Mouse (Mus musculus): Measurements from ENCODE around the gene Tnrc6c.
A peak's percentile ranks its signal among the peaks of the same experiment; 100 is the strongest.

Gene Tnrc6c

DNA sequence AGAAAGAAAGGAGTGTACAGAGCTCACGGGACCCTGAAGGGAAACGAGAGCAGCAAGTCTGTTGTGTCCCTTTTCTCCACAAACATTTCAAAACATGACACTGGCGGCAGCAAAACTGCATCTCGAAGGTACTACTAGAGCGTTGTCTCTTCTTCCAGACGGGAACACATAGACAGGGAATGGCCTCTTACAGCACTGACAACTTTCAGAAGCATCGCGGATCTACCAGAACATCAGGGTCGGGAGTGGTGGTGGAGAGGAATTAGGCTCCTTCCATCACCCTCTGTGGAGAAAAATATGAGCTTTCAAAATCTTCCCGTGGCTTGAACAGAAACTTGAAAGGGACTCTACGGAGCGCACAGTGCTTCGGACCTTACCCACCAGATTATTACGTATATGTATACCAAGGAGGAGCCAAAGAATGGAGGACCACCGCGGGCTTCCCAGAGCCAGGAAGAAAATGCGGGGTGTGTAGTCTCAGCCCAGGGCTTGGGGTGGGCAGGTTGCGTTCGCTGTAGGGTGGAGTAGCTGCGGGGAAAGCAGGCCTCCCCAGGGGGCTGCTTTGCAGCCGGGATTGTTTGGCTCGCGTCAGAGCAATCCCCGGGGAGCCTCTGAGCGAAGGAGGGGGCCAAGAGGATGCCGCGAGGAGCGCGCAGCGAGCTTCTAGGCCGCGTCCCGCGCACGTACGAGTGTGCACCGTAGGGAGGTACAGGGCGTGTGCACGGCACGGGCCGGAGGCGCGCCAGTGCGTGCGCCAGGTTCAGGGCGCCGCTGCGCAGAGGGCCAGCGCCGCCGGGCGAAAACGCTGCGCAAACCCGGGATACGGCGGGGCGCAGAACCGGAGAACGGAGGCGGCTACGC is at the start of gene Tnrc6c:
TSS of gene Tnrc6c (plus strand) at position 799 of the 861 bp plus-strand sequence.
- DNase-seq: peak; percentile 79

GRCm38 (mm10) chr11:117606137-117606536 is 48.0 kb upstream of the Tnrc6c start:
- DNase-seq: no peak

- DNase-seq: peak; percentile 76
Observed at GRCm38 (mm10) chr11:117606605-117607203, 47.4 kb upstream of the Tnrc6c start.

GRCm38 (mm10) chr11:117608141-117608789 is 45.8 kb upstream of the Tnrc6c start:
- DNase-seq: no peak

- no peak for DNase-seq
Observed at GRCm38 (mm10) chr11:117608976-117609375, 45.1 kb upstream of the Tnrc6c start.

- DNase-seq: no peak
Observed at GRCm38 (mm10) chr11:117610589-117610988, 43.5 kb upstream of the Tnrc6c start.

GRCm38 (mm10) chr11:117611068-117611467 is 43.0 kb upstream of the Tnrc6c start:
- DNase-seq: peak; percentile 70

DNA sequence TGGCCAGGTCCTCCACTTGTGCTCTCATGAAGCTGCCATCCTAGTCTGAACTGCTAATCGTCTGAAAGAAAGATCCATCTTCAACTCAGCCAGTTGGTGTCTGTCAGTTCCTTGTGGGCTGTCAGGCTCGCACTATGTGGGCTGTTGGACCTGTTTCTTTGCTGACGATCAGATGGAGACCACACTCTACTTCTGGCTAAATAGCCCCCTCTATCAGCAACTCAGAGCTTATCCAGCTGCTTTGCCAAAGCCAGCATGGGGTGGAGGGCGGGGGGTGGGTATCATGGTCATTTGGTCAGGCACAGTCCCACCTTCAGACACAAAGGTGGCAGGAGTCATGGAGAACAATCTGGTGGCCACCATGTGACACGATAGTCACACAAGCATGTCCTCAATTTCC is 42.2 kb upstream of the Tnrc6c start:
- DNase-seq: no peak

DNA sequence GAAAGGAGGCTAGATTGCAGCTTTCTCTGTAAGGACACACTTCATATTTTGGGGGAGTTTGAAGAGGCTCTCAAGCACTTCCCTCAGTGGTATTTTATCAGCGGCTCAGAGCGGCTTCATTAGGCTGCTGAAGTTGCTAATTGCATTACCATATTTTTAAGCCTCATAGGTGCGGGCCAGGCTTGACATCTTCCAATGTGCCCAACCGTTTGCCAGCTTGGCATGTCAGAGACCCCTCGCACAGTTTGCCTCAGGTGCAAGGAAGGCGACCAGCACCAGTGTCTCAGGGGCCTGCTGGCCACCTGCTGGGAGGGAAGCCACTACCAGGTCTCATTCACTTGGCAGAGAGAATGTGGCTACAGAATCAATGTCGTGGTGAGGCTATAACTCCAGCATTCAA is 41.2 kb upstream of the Tnrc6c start:
- DNase-seq: no peak

DNA sequence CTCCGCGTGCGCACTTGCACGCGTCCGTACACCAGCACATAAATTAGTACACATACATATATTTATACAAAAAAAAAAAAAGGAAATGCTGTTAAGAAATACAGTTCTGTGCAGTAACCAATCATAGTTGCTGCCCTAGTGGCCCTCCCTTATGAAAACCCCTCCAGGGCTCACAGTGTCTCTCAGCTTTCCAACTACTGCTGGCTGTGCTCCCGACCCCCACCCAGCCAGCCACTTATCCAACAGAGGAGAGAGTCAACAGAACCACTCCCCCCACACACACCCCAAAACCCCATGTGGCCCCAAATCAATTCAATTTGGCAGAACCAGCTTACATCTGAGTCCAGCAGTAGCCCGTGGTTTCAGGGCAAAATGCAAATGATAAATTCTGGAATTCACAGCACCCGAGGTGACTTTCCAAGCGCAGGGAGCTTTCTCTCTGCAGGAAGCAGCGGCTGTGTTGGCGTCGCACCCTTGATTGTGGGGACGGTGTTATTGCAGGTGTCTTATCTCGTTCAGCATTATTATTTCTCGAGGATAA is 36.7 kb upstream of the Tnrc6c start:
- no peak for DNase-seq

GRCm38 (mm10) chr11:117618214-117618613 is 35.9 kb upstream of the Tnrc6c start:
- peak; percentile 56 for DNase-seq

- DNase-seq: peak; percentile 77
Observed at GRCm38 (mm10) chr11:117618774-117619173, 35.3 kb upstream of the Tnrc6c start.

- DNase-seq: no peak
Observed at GRCm38 (mm10) chr11:117619581-117619980, 34.5 kb upstream of the Tnrc6c start.

DNA sequence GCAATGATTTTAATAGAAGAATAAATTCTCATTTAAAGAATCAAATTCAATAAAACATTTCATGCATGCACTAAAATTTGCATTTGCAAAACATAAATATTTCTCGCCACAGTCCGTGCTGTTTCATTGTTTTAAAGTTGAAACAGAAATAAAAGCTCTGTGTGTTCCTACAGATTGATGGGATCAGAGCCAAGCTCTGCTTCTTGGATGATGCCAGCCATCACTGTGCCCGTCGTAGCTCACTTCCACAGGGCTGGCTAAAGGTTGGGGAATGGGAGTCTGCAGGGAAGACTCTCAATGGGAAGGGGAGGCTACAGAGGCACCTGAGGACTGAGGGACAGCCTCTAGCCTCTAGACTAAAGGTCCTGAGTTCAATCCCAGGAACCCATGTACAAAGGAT is 28.9 kb upstream of the Tnrc6c start:
- no peak for DNase-seq

GRCm38 (mm10) chr11:117626557-117626956 is 27.5 kb upstream of the Tnrc6c start:
- peak; percentile 49 for DNase-seq

GRCm38 (mm10) chr11:117627060-117627562 is 27.0 kb upstream of the Tnrc6c start:
- no peak for DNase-seq

DNA sequence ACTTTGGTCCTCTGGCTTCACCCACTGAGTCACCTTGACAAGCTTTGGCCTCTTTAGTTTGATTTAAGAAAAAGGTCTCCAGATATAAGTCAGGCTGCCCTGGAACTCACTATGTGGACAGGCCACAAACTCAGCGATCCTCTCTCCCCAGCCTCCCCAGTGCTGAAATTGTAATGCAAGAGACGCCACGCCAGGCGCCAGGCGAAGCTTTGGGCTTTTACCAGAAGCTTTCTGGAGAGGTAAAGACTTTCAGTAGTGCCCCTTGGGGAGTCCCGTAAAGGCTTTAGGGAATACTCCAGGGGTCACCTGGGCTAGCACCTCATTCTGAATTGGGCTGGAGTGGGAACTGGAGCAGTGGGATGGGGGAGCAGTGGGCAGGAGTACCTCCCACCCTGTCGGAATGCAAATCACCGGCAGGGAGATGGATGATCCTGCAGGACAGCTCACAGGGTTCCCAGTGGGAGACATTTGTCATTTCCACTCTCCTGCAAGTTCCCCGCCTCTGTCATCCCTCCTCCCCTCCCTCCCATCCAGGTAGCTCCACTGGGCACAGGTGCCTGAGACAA is 26.3 kb upstream of the Tnrc6c start:
- DNase-seq: no peak

- peak; percentile 28 for DNase-seq
Observed at GRCm38 (mm10) chr11:117628312-117628779, 25.7 kb upstream of the Tnrc6c start.

DNA sequence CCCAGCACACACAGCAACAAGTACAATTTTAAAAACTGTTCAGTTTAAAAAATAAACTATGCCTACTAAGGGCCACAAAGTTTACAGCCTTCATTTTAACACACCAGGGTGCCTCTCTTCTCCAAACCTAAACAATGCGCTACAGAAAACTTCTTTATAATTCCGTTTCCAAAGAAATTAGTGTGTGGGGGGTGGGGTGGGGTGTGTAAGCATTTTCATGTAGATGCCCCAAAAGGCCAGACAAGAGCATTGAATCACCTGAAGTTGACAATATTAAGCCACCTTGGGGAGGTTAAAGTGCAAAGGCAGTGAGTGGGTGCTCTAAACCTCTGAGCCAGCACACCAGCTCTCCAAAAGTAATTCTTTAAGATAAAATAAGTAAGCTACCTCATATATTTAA is 24.2 kb upstream of the Tnrc6c start:
- no peak for DNase-seq

DNA sequence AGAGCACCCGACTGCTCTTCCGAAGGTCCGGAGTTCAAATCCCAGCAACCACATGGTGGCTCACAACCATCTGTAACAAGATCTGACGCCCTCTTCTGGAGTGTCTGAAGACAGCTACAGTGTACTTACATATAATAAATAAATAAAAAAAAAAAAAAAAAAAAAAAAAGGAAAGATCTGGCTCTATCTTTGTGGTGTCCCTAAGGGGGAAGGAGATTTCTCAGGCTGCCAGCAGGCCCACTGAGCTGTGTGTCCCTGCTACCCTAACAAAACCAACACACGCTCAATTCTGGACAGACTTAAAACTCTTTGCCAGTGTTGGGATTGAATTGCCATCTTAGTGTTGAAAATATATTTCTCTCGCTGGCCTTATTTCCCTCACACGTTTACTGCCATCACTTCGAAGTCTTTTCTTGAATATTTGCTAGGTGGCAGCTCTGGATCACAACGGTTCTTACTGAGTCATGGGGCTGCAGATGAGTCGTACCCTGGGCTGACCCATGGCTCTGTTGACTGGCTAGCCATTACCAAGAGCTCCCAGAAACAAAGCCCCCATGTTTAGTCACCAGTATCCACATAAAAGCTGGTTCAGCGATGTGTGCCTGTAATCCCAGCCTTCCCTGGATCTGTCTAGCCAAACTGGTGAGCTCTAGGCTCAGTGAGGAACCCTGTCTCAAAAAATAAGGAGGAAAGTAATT is 23.1 kb upstream of the Tnrc6c start:
- no peak for DNase-seq

DNA sequence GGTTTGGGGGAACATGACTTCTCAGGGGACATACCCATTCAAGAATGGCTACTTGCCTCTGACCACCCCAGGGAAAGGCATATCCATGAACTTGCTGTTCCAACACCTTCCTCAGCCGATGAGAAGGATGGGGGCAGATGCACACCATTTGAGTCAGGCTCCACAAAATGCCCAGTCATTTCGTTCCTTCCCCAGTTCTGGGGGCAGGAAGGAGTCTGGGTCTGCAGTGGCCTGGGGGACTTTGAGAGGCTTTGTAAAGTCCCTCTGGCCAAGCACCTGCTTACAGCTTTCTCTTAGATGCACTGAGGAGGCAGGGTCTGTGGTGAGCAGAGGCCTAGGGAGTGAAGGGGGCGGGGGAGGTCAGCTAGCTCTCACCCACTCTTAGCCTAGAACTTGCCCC is 20.8 kb upstream of the Tnrc6c start:
- DNase-seq: no peak

GRCm38 (mm10) chr11:117638386-117638785 is 15.7 kb upstream of the Tnrc6c start:
- DNase-seq: no peak

Measured in kidney, postnatal 10 days (tissue).